Mouse (Mus musculus) limb, embryonic 12.5 days (tissue): ENCODE data around the gene Nr6a1. TPM values are rescaled to one million over a fixed set of nuclear protein-coding genes. Genes with fewer than 3 reads are reported as not detected.

Experiments used
- ATAC-seq: fragments of 200-750 bp; cut with Nextera tagmentation; 2 replicates; pipeline ENCODE4 v1.8.0; 2017; ENCODE audit warnings: low read depth, moderate TSS enrichment; ENCODE audit not compliant: insufficient number of reproducible peaks, insufficient read depth, low FRiP score, low TSS enrichment
- H3K27ac ChIP-seq: fragments of 300-500 bp; sonication (generic); 2 replicates; pipeline ENCODE4 v1.5.1; 2016; ENCODE audit warnings: mild to moderate bottlenecking, moderate library complexity
- H3K27me3 ChIP-seq: fragments of 300-500 bp; sonication (generic); 2 replicates; pipeline ENCODE4 v1.6.1; 2016; ENCODE audit warnings: mild to moderate bottlenecking, moderate library complexity
- H3K36me3 ChIP-seq: fragments of 300-500 bp; sonication (generic); 2 replicates; pipeline ENCODE4 v1.6.1; 2016; ENCODE audit warnings: mild to moderate bottlenecking, moderate library complexity
- H3K4me1 ChIP-seq: fragments of 300-500 bp; sonication (generic); replicated peaks from 2 replicates; pipeline ENCODE4 v1.6.1; 2016
- H3K4me2 ChIP-seq: fragments of 300-500 bp; sonication (generic); 2 replicates; pipeline ENCODE4 v1.6.1; 2016; ENCODE audit warnings: mild to moderate bottlenecking, moderate library complexity
- H3K4me3 ChIP-seq: fragments of 300-500 bp; sonication (generic); replicated peaks from 2 replicates; pipeline ENCODE4 v1.5.1; 2016; ENCODE audit warnings: mild to moderate bottlenecking
- H3K9ac ChIP-seq: fragments of 300-500 bp; sonication (generic); replicated peaks from 2 replicates; pipeline ENCODE4 v1.6.1; 2016; ENCODE audit warnings: mild to moderate bottlenecking, moderate library complexity
- H3K9me3 ChIP-seq: fragments of 300-500 bp; sonication (generic); 2 replicates; pipeline ENCODE4 v1.6.1; 2016; ENCODE audit warnings: mild to moderate bottlenecking, moderate library complexity
- WGBS: fragments of 180-500 bp; shearing (Covaris S2); methylation state at CpG from one replicate; pipeline ENCODE4 v1.1.7; 2016; 5-methylcytosine and 5-hydroxymethylcytosine counted together
- polyA plus RNA-seq: library from polyadenylated mRNA; unstranded; fragments of >200 nt; fragmentation: Nextera tagmentation; extraction: Ambion mirVana; gene quantifications from 2 replicates; pipeline ENCODE4 v1.2.1, GENCODE M21; 2016

The Nr6a1 gene
- polyA plus RNA-seq, 1 experiment from 2014 or later: 0.85 TPM

- H3K4me1 ChIP-seq: peaks cover 15% of the 10 kb centered on the region
- no peak overlapping the region for H3K4me3 ChIP-seq
- H3K36me3 ChIP-seq: no peaks in the 10 kb centered on the region
- no peak overlapping the region for H3K4me2 ChIP-seq
- peaks cover 13% of the 10 kb centered on the region for H3K27me3 ChIP-seq
- 35% methylated on average over 1 of the region's 1 CpGs for WGBS
- no peaks in the 10 kb centered on the region for H3K9me3 ChIP-seq
- ATAC-seq: no peak
- no peak overlapping the region for H3K9ac ChIP-seq
- no peak overlapping the region for H3K27ac ChIP-seq
Measured at GRCm38 (mm10) chr2:38921374-38921773, 6.1 kb downstream of the Nr6a1 start.

DNA sequence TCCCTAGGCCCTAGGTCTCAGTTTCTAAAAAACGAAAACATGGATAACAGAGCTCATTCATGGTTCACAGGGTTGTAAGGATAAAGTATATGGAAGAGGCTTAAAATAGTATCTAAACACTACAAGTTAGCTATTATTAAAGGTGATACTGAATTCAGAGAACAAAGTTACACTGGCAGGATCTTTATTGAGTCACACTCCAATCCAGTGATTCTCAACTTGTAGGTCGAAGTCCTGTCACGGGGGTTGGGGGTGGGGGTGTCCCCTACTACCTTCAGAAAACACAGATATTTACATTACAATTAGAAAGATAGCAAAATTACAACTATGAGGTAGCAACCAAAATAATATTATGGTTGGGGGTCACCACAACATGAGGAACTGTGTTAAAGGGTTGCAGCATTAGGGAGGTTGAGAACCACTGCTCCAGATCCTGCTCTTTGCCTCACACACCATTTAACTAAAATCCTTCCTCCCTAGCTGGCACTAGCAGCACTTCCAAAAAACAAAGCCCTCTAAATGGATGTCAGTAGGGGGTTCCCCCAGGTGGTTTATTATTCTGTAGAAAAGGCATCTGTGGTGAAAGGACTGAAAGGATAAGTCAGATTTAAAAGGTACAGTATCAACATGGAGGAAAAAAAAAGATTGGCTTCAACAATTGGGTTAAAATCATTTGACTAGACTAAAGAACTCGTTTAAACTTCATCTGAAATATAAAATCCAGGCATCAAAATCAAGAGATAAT, 10.4 kb downstream of the Nr6a1 start:
- Histone ChIP-seq H3K9me3 (no peaks in the 10 kb centered on the region), H3K4me3 (no peak overlapping the region), H3K9ac (no peak overlapping the region), H3K27me3 (no peaks in the 10 kb centered on the region), H3K4me2 (no peak overlapping the region), H3K4me1 (peaks cover 18% of the 10 kb centered on the region), H3K36me3 (no peaks in the 10 kb centered on the region), H3K27ac (no peak overlapping the region)
- 49% methylated on average over 4 of the region's 4 CpGs for WGBS
- ATAC-seq: no peak

GRCm38 (mm10) chr2:38914965-38915364, 12.5 kb downstream of the Nr6a1 start:
- Histone ChIP-seq H3K4me1 (peaks cover 18% of the 10 kb centered on the region), H3K36me3 (no peaks in the 10 kb centered on the region; the same call in 1 of the 2 replicates), H3K27ac (no peak overlapping the region), H3K9me3 (no peaks in the 10 kb centered on the region), H3K27me3 (no peaks in the 10 kb centered on the region), H3K4me2 (no peak overlapping the region), H3K9ac (no peak overlapping the region), H3K4me3 (no peak overlapping the region)
- ATAC-seq: no peak
- 10% methylated on average over 4 of the region's 4 CpGs for WGBS

DNA sequence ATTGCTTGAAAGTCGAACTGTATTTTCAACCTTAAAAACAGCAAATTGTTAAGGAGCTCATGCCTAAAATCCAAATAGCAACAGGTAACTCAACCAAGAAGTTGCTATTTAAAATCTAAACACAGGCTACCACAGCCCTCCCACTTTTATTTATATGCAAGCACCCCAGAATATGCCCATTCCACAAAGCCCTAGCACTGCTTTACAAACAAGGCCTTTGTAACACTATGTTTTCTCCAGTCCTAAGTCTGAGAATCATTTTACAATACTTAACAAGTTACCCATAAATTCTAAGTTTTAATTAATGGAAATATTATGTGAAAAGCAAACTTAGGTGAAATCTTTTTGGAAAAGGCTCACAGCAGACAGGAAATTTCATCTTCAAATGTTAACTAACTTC, 13.0 kb downstream of the Nr6a1 start:
- no peak for ATAC-seq
- Histone ChIP-seq H3K9ac (no peak overlapping the region), H3K27ac (no peak overlapping the region), H3K4me1 (peaks cover 18% of the 10 kb centered on the region), H3K27me3 (no peaks in the 10 kb centered on the region), H3K36me3 (no peaks in the 10 kb centered on the region; the same call in 1 of the 2 replicates), H3K4me3 (no peak overlapping the region), H3K9me3 (no peaks in the 10 kb centered on the region), H3K4me2 (no peak overlapping the region)
- 39% methylated on average over 1 of the region's 1 CpGs for WGBS

DNA sequence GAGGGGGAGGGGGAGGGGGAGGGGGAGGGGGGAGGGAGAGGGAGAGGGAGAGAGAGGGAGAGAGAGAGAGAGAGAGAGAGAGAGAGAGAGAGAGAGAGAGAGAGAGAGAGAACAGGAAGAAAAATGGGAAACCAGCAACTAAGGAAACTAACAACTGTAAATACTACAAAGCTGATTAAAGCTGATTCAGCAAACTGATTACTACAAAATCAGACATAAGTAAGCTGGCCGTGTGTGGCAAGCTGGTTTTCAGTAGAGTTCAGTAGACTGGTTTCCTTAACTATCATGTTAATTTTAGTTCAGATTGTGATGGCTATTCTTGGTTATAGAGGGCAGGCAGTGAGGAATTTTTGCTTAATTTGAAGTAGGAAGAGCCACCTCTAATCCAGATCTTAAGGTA, 18.9 kb downstream of the Nr6a1 start:
- H3K36me3 ChIP-seq: peaks cover 8% of the 10 kb centered on the region; the same call in 1 of the 2 replicates
- no peak overlapping the region for H3K27ac ChIP-seq
- no peaks in the 10 kb centered on the region for H3K9me3 ChIP-seq
- H3K4me3 ChIP-seq: no peak overlapping the region
- no peak for ATAC-seq
- no peak overlapping the region for H3K4me2 ChIP-seq
- H3K9ac ChIP-seq: no peak overlapping the region
- no peaks in the 10 kb centered on the region for H3K27me3 ChIP-seq
- WGBS: 55% methylated on average over 1 of the region's 1 CpGs
- peaks cover 3% of the 10 kb centered on the region; the same call in 1 of the 2 replicates for H3K4me1 ChIP-seq

DNA sequence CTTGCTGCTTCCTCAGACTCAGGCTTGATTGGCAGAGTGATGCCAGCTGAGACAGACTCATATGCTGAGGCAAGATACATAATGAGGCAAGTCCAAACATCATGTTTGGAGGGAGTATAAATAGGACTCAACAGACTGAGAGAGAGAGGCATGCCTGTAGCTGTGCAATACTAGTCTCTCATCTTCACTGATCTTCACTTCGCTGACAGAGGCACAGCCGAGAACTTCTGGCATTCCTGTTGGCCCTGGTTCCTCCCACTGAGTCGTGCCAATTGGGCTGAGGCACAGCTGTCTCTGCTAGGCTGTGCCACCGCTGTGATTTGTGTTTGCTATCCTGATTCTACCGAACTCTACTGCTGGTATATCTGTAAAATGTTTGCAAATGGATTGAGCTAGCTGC, 21.4 kb downstream of the Nr6a1 start:
- no peak for ATAC-seq
- H3K9me3 ChIP-seq: no peaks in the 10 kb centered on the region
- peaks cover 3% of the 10 kb centered on the region; the same call in 1 of the 2 replicates for H3K4me1 ChIP-seq
- 79% methylated on average over 5 of the region's 5 CpGs for WGBS
- no peak overlapping the region for H3K4me2 ChIP-seq
- H3K9ac ChIP-seq: no peak overlapping the region
- no peak overlapping the region for H3K27ac ChIP-seq
- H3K27me3 ChIP-seq: no peaks in the 10 kb centered on the region
- no peak overlapping the region for H3K4me3 ChIP-seq
- H3K36me3 ChIP-seq: peaks cover 8% of the 10 kb centered on the region; the same call in 1 of the 2 replicates

DNA sequence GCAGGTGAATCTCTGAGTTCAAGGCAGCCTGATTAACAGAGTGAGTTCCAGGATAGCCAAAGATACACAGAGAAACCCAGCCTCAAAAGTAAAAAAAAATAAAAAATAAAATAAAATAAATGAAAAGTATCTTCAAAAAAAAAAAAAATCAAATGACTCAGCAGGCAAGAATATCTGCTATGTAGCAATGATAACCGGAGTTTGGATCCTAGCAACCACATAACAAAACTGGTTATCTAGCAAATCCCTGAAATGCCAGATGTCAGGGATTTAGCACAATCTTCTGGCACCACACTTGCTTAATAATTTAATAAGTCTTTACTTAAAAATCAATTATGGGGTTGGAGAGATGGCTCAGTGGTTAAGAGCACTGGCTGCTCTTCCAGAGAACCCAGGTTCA, 23.2 kb downstream of the Nr6a1 start:
- no peak overlapping the region for H3K9ac ChIP-seq
- H3K4me1 ChIP-seq: peaks cover 3% of the 10 kb centered on the region; the same call in 1 of the 2 replicates
- no peak for ATAC-seq
- H3K4me2 ChIP-seq: no peak overlapping the region
- H3K36me3 ChIP-seq: 0 out of 2 replicates have a peak, but pooled peaks cover 8% of the 10 kb centered on the region
- no peaks in the 10 kb centered on the region for H3K27me3 ChIP-seq
- 93% methylated on average over 1 of the region's 1 CpGs for WGBS
- H3K4me3 ChIP-seq: no peak overlapping the region
- H3K27ac ChIP-seq: no peak overlapping the region
- no peaks in the 10 kb centered on the region for H3K9me3 ChIP-seq

GRCm38 (mm10) chr2:38902866-38903265, 24.6 kb downstream of the Nr6a1 start:
- no peak overlapping the region for H3K4me3 ChIP-seq
- no peak overlapping the region for H3K4me2 ChIP-seq
- 0 out of 2 replicates have a peak, but pooled peaks cover 13% of the 10 kb centered on the region for H3K36me3 ChIP-seq
- H3K9ac ChIP-seq: no peak overlapping the region
- H3K27ac ChIP-seq: no peak overlapping the region
- no peaks in the 10 kb centered on the region for H3K27me3 ChIP-seq
- peaks cover 3% of the 10 kb centered on the region; the same call in 1 of the 2 replicates for H3K4me1 ChIP-seq
- ATAC-seq: no peak
- no peaks in the 10 kb centered on the region for H3K9me3 ChIP-seq

DNA sequence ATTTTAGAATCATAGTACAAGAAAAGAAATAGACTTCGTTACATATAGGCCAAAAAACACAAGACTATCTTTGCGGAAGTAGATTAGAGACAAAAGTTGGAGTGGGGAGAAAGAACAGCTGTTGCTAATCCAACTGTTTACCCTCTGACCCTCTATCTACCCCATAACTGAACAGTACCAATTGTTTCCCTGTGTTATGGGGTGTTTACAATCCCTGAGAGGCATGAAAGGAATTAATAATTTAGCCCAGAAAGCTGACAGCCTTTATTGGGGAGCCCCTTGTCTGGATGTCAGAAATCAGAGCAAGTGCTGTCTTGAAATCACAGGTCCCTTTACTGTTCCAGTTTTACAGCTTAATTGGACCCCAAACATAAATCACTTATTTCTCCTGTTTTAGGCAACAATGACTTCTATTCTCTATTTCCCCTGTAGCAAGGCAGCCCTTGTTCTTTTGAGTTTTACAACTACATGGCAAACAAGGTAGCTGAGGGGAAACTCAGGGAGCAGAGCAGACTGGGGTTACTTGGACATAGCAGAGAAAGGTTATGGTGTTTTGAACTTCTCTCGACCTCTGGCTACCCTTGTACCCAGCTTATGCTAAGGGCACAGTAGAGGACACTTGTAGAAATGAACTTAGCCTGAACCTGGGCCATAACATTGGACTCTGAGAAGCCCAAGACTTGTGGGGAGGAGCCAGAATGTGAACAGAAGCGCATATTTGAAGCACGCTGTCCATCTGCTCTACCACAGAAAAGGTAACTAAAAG, 46.4 kb downstream of the Nr6a1 start:
- H3K4me1 ChIP-seq: peaks cover 8% of the 10 kb centered on the region
- peak overlapping the region; percentile 35; the same call in 1 of the 2 replicates for H3K27ac ChIP-seq
- 0 out of 2 replicates have a peak, but pooled peaks have one; percentile 59 for ATAC-seq
- H3K9ac ChIP-seq: no peak overlapping the region
- no peaks in the 10 kb centered on the region for H3K9me3 ChIP-seq
- no peak overlapping the region for H3K4me2 ChIP-seq
- WGBS: 57% methylated on average over 5 of the region's 5 CpGs
- H3K4me3 ChIP-seq: no peak overlapping the region
- peaks cover 67% of the 10 kb centered on the region for H3K36me3 ChIP-seq
- no peaks in the 10 kb centered on the region for H3K27me3 ChIP-seq

DNA sequence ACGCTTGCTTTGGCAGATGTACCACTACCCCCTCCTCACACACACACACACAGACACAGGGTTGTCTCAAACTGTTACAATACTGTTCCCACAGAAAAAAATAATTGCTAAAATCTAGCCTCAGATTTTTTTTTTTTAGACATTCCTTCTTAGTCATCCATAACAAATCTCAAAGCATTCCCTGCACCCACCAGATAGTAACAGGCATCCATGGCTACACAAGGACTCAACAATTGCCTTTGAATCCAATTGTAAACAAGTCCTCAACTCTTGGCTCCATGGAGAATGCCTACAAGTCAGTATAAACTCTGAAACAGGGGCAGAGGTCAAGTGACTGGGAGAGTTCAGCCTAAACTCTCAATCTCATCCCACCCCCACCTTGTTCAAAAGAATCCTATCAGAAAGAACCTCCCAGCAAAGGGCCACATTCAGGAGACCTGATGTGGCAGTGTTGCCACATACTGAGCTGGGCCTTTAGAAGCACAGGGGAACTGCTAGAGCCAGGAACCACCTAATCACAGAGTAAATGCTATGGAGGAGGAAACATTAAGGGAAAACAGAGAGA, 52.9 kb downstream of the Nr6a1 start:
- no peak overlapping the region for H3K4me2 ChIP-seq
- peaks cover 74% of the 10 kb centered on the region for H3K36me3 ChIP-seq
- no peaks in the 10 kb centered on the region for H3K27me3 ChIP-seq
- H3K9ac ChIP-seq: no peak overlapping the region
- no peak overlapping the region for H3K4me3 ChIP-seq
- ATAC-seq: no peak
- H3K9me3 ChIP-seq: no peaks in the 10 kb centered on the region
- H3K4me1 ChIP-seq: no peaks in the 10 kb centered on the region
- 65% methylated on average over 1 of the region's 1 CpGs for WGBS
- H3K27ac ChIP-seq: no peak overlapping the region

GRCm38 (mm10) chr2:38872730-38873129, 54.8 kb downstream of the Nr6a1 start:
- H3K27ac ChIP-seq: no peak overlapping the region
- 49% methylated on average over 1 of the region's 1 CpGs for WGBS

More at GRCm38 (mm10) chr2:38872730-38873129, 54.8 kb downstream of the Nr6a1 start:
- ATAC-seq: no peak
- no peak overlapping the region for H3K4me2 ChIP-seq
- H3K4me1 ChIP-seq: no peaks in the 10 kb centered on the region
- H3K9me3 ChIP-seq: no peaks in the 10 kb centered on the region
- H3K4me3 ChIP-seq: no peak overlapping the region
- peaks cover 62% of the 10 kb centered on the region for H3K36me3 ChIP-seq
- no peaks in the 10 kb centered on the region for H3K27me3 ChIP-seq
- no peak overlapping the region for H3K9ac ChIP-seq
